Mouse (Mus musculus) testis, adult 2 months (tissue): ENCODE data around the gene Auh.

ENCODE experiments used
- CTCF ChIP-seq: fragments of 200-500 bp; IDR thresholded peaks from 2 replicates; pipeline ENCODE4 v1.5.1; 2012; ENCODE audit warnings: low read depth, mild to moderate bottlenecking, inconsistent platforms, low read length, moderate library complexity; ENCODE audit not compliant: control insufficient read depth, insufficient read depth, insufficient replicate concordance
- POLR2A ChIP-seq: fragments of 200-500 bp; IDR thresholded peaks from 2 replicates; pipeline ENCODE4 v1.6.1; 2012; ENCODE audit warnings: low read depth, mild to moderate bottlenecking, inconsistent platforms, low read length, moderate library complexity; ENCODE audit not compliant: control insufficient read depth

DNA sequence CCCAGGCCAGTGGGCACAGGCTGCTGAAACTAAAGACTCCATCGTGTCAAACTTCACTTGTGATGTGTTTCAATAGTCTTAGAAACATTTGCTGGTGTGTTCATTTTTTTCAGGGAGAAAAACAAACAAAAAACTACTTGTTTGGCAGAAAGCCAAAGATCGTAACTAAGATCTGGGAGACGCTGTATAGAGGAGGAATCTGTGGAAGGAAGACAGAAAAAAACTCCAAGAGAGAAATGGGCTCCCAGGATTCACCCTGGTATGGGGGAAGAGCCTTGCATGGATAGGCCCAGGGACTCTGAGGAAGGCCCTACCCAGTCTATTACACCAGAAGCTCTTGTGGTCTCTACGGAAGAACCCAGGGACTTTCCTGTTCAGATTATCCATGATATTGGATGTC is 123.5 kb downstream of the Auh start:
- no peak for TF ChIP-seq CTCF
- TF ChIP-seq POLR2A = no peak
